11 mouse cellular contexts compared by ENCODE assay signal in genomic region chr16:64845947-64846346, GRCm38 (mm10). TPM values are rescaled to one million over a fixed set of nuclear protein-coding genes. Genes with fewer than 3 reads are reported as not detected.
A peak's percentile ranks its signal among the peaks of the same experiment; 100 is the strongest.
DNase-seq lines count a peak whose midpoint lies in the region; ATAC-seq and TF ChIP-seq lines count a peak whose summit lies in the region.
"Had no signal": no experiment of that assay in that cellular context is flagged by ENCODE, and none has a peak within 500 bp of the region (broad histone marks: within the 10 kb centered on the region; RNA-seq: fewer than 3 reads in every experiment).

No protein-coding gene starts in this region.

- DNase-seq in kidney, postnatal 4 days = peak; percentile 3 to 17
- DNase-seq in CH12.LX (ENCODE audit: extremely low read depth) = peak; percentile 46
- DNase-seq in brain, embryonic 14.5 days (ENCODE audit: low read depth) = peak; percentile 7
- DNase-seq in splenic B cell, adult 2 months (ENCODE audit: low read depth, low spot score) = peak; percentile 66
- no peak for DNase-seq in yolk sac, embryonic 10.5 days (ENCODE audit: low spot score)
- no peak for DNase-seq in heart, adult 8-10 months (ENCODE audit: low spot score)
- no peak for DNase-seq in adrenal gland, postnatal 25 days
- DNase-seq: heart, postnatal 10 days had no signal

- no peaks in the 10 kb centered on the region for H3K9me3 ChIP-seq in kidney, embryonic 14.5 days (ENCODE audit: control insufficient read depth, low read length)
- no peaks in the 10 kb centered on the region for H3K9me3 ChIP-seq in CH12.LX (replicated peaks; ENCODE audit: low read length)
- H3K9me3 ChIP-seq: forebrain, embryonic 15.5 days; limb, embryonic 15.5 days had no signal

- H3K4me2 ChIP-seq in kidney, embryonic 14.5 days (replicated peaks; ENCODE audit: low read depth, low read length) = no peak overlapping the region
- H3K4me2 ChIP-seq in CH12.LX (ENCODE audit: insufficient read depth, low read depth, poor library complexity, severe bottlenecking) = no peak overlapping the region
- H3K4me2 ChIP-seq: forebrain, embryonic 15.5 days; limb, embryonic 15.5 days had no signal

- H3K9ac ChIP-seq in kidney, embryonic 14.5 days (ENCODE audit: low read depth, low read length) = no peak overlapping the region
- no peak overlapping the region for H3K9ac ChIP-seq in CH12.LX (ENCODE audit: insufficient read depth, low read depth)
- H3K9ac ChIP-seq: forebrain, embryonic 15.5 days; limb, embryonic 15.5 days had no signal

- H3K36me3 ChIP-seq in kidney, embryonic 14.5 days (ENCODE audit: control insufficient read depth, insufficient read depth, low read length) = no peaks in the 10 kb centered on the region
- H3K36me3 ChIP-seq in CH12.LX (replicated peaks in 1 of 2; ENCODE audit: control insufficient read depth in 1 of 2, insufficient read depth in 1 of 2, low read length in 1 of 2) = peaks cover 0 to 4% of the 10 kb centered on the region in 2 experiments
- H3K36me3 ChIP-seq in splenic B cell, adult 2 months (ENCODE audit: control insufficient read depth, insufficient read depth, low read length, poor library complexity, severe bottlenecking) = no peaks in the 10 kb centered on the region
- H3K36me3 ChIP-seq: forebrain, embryonic 15.5 days; limb, embryonic 15.5 days had no signal

- peak; percentile 45 to 52 for TF ChIP-seq CTCF in CH12.LX (conservative IDR thresholded peaks at IDR 0.05 in 1 of 2, IDR thresholded peaks at IDR 0.05 in 1 of 2; ENCODE audit: low read depth in 2 of 2, low read length in 2 of 2)
- no peak for TF ChIP-seq CTCF in brain, embryonic 14.5 days (IDR thresholded peaks at IDR 0.05; ENCODE audit: borderline replicate concordance, extremely low read depth, insufficient read depth, insufficient read length)

- H3K27me3 ChIP-seq in kidney, embryonic 14.5 days (ENCODE audit: control insufficient read depth, insufficient read depth, low read length) = no peaks in the 10 kb centered on the region
- H3K27me3 ChIP-seq in CH12.LX (replicated peaks) = no peaks in the 10 kb centered on the region
- H3K27me3 ChIP-seq in splenic B cell, adult 2 months (ENCODE audit: control insufficient read depth, insufficient read depth, low read length, poor library complexity, severe bottlenecking) = no peaks in the 10 kb centered on the region; the same call in 1 of the 2 replicates
- H3K27me3 ChIP-seq: forebrain, embryonic 15.5 days; limb, embryonic 15.5 days had no signal

- dilution Hi-C loops in CH12.LX (cut with MboI; ENCODE audit: extremely low pct_ligation_motif_present, extremely low pct_unique_long_range_greater_than_20kb, low sequenced_read_pairs) = no loop called here

- 89% methylated on average over 8 of the region's 8 CpGs for WGBS in kidney, embryonic 14.5 days

- in situ Hi-C loops in CH12.LX (cut with MboI; ENCODE audit: low pct_ligation_motif_present, low pct_unique_long_range_greater_than_20kb, low sequenced_read_pairs) = no loop called here

- no peak for TF ChIP-seq EP300 in CH12.LX (IDR thresholded peaks at IDR 0.05; ENCODE audit: low read length)

- no peak; the same call in none of the 2 replicates for TF ChIP-seq RAD21 in CH12.LX (IDR thresholded peaks at IDR 0.05; ENCODE audit: low read depth, low read length)

- peaks cover 32% of the 10 kb centered on the region for H3K79me2 ChIP-seq in CH12.LX (replicated peaks; ENCODE audit: control insufficient read depth, extremely low read depth, insufficient read depth, poor library complexity, severe bottlenecking)

- no peak for ATAC-seq in kidney, embryonic 14.5 days (ENCODE audit: low FRiP score, low TSS enrichment)
- ATAC-seq: forebrain, embryonic 15.5 days had no signal

- no peak for TF ChIP-seq POLR2A in CH12.LX (IDR thresholded peaks at IDR 0.05; ENCODE audit: low read depth, low read length)
- TF ChIP-seq POLR2A in brain, embryonic 14.5 days (IDR thresholded peaks at IDR 0.05; ENCODE audit: borderline replicate concordance, extremely low read depth, insufficient read depth, insufficient read length, poor library complexity, severe bottlenecking) = no peak

- H3K4me1 ChIP-seq in kidney, embryonic 14.5 days (ENCODE audit: control insufficient read depth, insufficient read depth, low read length) = no peaks in the 10 kb centered on the region
- H3K4me1 ChIP-seq in CH12.LX (ENCODE audit: control insufficient read depth in 1 of 2, insufficient read depth in 2 of 2) = peaks cover 0 to 13% of the 10 kb centered on the region in 2 experiments; a peak in 2 of 4 replicates
- H3K4me1 ChIP-seq: limb, embryonic 15.5 days had no signal

- no peak overlapping the region for H3K4me3 ChIP-seq in kidney, embryonic 14.5 days (ENCODE audit: low read length)
- H3K4me3 ChIP-seq in CH12.LX (replicated peaks in 1 of 3; ENCODE audit: low read depth in 2 of 3, low read length in 2 of 3, poor library complexity in 1 of 3) = no peak overlapping the region
- H3K4me3 ChIP-seq: forebrain, embryonic 15.5 days; limb, embryonic 15.5 days had no signal

- no peak overlapping the region for H3K27ac ChIP-seq in kidney, embryonic 14.5 days (ENCODE audit: low read depth, low read length)
- no peak overlapping the region for H3K27ac ChIP-seq in CH12.LX (ENCODE audit: insufficient read depth, low read depth)
- H3K27ac ChIP-seq: forebrain, embryonic 15.5 days; limb, embryonic 15.5 days had no signal

TF ChIP-seq in CH12.LX, 34 proteins besides CTCF, POLR2A, EP300 and RAD21:
- TF ChIP-seq MAFK (IDR thresholded peaks at IDR 0.05; ENCODE audit: insufficient replicate concordance, low read length) (no peak), SMC3 (IDR thresholded peaks at IDR 0.05; ENCODE audit: low read depth, low read length) (peak; percentile 31), USF1 (IDR thresholded peaks at IDR 0.05; ENCODE audit: low read depth, low read length) (no peak)

RNA-seq across cellular contexts. Expression of gene Zfp654, which starts 5.5 kb away (rescaled TPM):
- polyA plus RNA-seq in kidney, embryonic 14.5 days (2014; fragmentation: Nextera tagmentation; extraction: Ambion mirVana) = 5.0 and 8.6 TPM in 2 replicates
- total RNA-seq in CH12.LX (2012; rRNA removed) (5.2 and 7.1 TPM in 2 replicates), CH12.LX (2014; rRNA removed) (22.6 and 24.7 TPM in 2 replicates)
- 5.1 and 6.5 TPM in 2 replicates for polyA plus RNA-seq in CH12.LX (2012; ENCODE audit: insufficient read length, low read depth)
- 7.4 and 8.1 TPM in 2 replicates for polyA plus RNA-seq in brain, embryonic 14.5 days (2012; rRNA removed)
- total RNA-seq in heart, adult 8-10 months (2022) = 10 to 100 TPM in 1 of 4 experiments, 1 to 10 TPM in 3; 8.8 to 10.0 (median 9.6) TPM
- 23.1 and 23.3 TPM in 2 replicates for total RNA-seq in adrenal gland, postnatal 25 days (2021)

RNA-seq across cellular contexts. Expression of gene Cggbp1, which starts 5.8 kb away (rescaled TPM):
- 62.6 and 105 TPM in 2 replicates for polyA plus RNA-seq in kidney, embryonic 14.5 days (2014; fragmentation: Nextera tagmentation; extraction: Ambion mirVana)
- total RNA-seq in CH12.LX (2012; rRNA removed) = 38.5 and 42.1 TPM in 2 replicates
- total RNA-seq in CH12.LX (2014; rRNA removed) = 71.1 and 88.5 TPM in 2 replicates
- polyA plus RNA-seq in CH12.LX (2012; ENCODE audit: insufficient read length, low read depth) = 82.6 and 86.5 TPM in 2 replicates
- polyA plus RNA-seq in brain, embryonic 14.5 days (2012; rRNA removed) = 42.1 and 59.2 TPM in 2 replicates
- total RNA-seq in heart, adult 8-10 months (2022) = 10 to 100 TPM; 29.4 to 42.2 (median 38.7) TPM
- total RNA-seq in adrenal gland, postnatal 25 days (2021) = 136 and 153 TPM in 2 replicates

Comparison
In these comparisons a context has a peak if more than half of its experiments do, and no peak if none do; other contexts are left out.
1. DNase-seq: peak in kidney, postnatal 4 days (2 of 2), CH12.LX (single experiment), brain, embryonic 14.5 days (single experiment) and splenic B cell, adult 2 months (single experiment); none in yolk sac, embryonic 10.5 days (single experiment), heart, adult 8-10 months (single experiment) and adrenal gland, postnatal 25 days (single experiment).